Mouse (Mus musculus): Measurements from ENCODE around the gene Hist1h2ab. TPM values are rescaled to one million over a fixed set of nuclear protein-coding genes. Genes with fewer than 3 reads are reported as not detected.

The Hist1h2ab gene
- polyA plus RNA-seq, 1 experiment from 2014 or later, result 49.5 TPM

- no peak for DNase-seq (ENCODE audit: extremely low spot score, low spot score)
- Histone ChIP-seq H3K9me3 (no peaks in the 10 kb centered on the region), H3K4me3 (no peak overlapping the region), H3K27ac (no peak overlapping the region), H3K27me3 (ENCODE audit: poor library complexity, severe bottlenecking) (no peaks in the 10 kb centered on the region), H3K4me1 (0 out of 2 replicates have a peak, but pooled peaks cover 3% of the 10 kb centered on the region), H3K36me3 (replicated peaks) (no peaks in the 10 kb centered on the region)
- WGBS, result 95% methylated on average over 7 of the region's 7 CpGs
These were observed 27.4 kb downstream of the Hist1h2ab start for GRCm38 (mm10) chr13:23778339-23778738.

DNA sequence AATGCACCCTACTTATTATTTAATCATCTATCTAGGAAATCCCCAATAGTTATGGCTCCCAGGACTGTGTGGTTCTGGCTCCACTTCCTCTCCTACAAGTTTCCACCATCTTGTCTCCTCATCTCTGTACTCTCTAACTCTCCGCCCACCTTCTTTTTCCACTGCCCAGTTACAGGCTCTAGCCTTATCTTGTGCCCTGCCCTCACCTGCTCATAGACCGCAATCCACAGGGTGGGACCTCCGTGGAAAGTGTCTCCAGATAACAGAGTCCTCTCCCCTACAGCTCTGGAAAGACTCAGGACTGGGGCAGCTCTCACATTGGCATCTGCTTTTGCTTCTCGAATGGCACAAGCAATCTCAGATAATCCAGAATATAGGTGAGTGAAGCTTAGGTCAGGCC, 28.1 kb downstream of the Hist1h2ab start:
- H3K36me3 ChIP-seq (replicated peaks), result no peaks in the 10 kb centered on the region
- no peaks in the 10 kb centered on the region for H3K9me3 ChIP-seq
- 0 out of 2 replicates have a peak, but pooled peaks cover 3% of the 10 kb centered on the region for H3K4me1 ChIP-seq
- DNase-seq (ENCODE audit: extremely low spot score, low spot score), result no peak
- H3K27ac ChIP-seq, result no peak overlapping the region
- H3K4me3 ChIP-seq, result no peak overlapping the region
- 86% methylated on average over 4 of the region's 4 CpGs for WGBS
- no peaks in the 10 kb centered on the region for H3K27me3 ChIP-seq (ENCODE audit: poor library complexity, severe bottlenecking)

DNA sequence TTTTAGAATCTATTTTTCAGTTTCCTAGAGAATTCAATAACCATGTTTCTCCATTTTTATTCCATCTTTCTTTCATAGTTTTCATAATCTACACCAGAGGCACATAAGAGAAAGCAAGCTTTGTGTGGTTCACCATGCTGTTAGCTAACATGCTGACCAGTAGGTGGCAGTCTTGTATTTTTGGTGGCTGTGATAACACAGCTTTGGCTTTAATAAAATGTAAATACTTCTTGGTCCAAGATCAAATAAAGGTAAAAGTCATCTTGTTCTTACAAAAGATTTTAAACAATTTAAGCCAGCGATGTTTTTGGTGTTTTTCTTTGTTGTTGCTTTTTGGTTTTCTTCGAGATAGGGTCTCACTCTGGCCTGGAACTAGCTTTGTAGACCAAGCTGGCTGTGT, 41.6 kb downstream of the Hist1h2ab start:
- no peak for DNase-seq (ENCODE audit: extremely low spot score, low spot score)
- H3K9me3 ChIP-seq, result no peaks in the 10 kb centered on the region
- H3K27ac ChIP-seq, result no peak overlapping the region
- H3K4me1 ChIP-seq, result no peaks in the 10 kb centered on the region
- WGBS, result 43% methylated on average over 2 of the region's 2 CpGs
- no peaks in the 10 kb centered on the region for H3K36me3 ChIP-seq (replicated peaks)
- H3K27me3 ChIP-seq (ENCODE audit: poor library complexity, severe bottlenecking), result no peaks in the 10 kb centered on the region
- no peak overlapping the region for H3K4me3 ChIP-seq

DNA sequence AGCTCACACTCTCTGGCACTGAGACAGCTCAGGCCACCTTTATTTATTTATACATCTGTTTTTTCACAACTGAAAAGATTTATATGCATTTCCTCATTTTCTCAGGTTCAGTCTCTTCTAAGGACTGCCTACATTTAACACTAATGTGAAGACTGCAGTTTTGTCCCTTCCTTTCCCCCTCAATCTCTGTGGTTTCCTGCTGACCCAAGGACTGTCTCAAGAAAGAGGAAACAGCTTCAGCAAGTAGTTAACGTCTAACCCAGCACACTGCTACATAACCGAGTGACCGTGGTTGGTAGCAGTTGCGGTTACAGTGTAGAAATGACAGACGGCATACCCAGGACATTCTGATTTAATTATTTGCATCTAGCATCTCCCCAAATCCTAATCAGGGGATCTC, 48.5 kb downstream of the Hist1h2ab start:
- Histone ChIP-seq H3K4me3 (no peak overlapping the region), H3K4me1 (0 out of 2 replicates have a peak, but pooled peaks cover 5% of the 10 kb centered on the region), H3K27me3 (ENCODE audit: poor library complexity, severe bottlenecking) (no peaks in the 10 kb centered on the region), H3K9me3 (no peaks in the 10 kb centered on the region), H3K27ac (no peak overlapping the region), H3K36me3 (replicated peaks) (no peaks in the 10 kb centered on the region)
- 87% methylated on average over 5 of the region's 5 CpGs for WGBS
- DNase-seq (ENCODE audit: extremely low spot score, low spot score), result no peak

Small RNAs within 50 kb of the gene (microRNA-seq; reads per million reads assigned to microRNA genes)
- gene Gm44314 (not detected), gene Gm44484 (not detected)

Other genes starting within 250 kb of the Hist1h2ab start
- gene Hist1h4h, start 220.1 kb upstream of the Hist1h2ab start, polyA plus RNA-seq (2016; fragmentation: Nextera tagmentation; extraction: Ambion mirVana), result 3.8 and 4.0 TPM in 2 replicates
- gene Hist1h2af, start 217.2 kb upstream of the Hist1h2ab start, polyA plus RNA-seq (2016; fragmentation: Nextera tagmentation; extraction: Ambion mirVana), result 6.7 and 9.5 TPM in 2 replicates
- 6.3 and 8.1 TPM in 2 replicates for gene Hist1h3g, start 215.7 kb upstream of the Hist1h2ab start, polyA plus RNA-seq (2016; fragmentation: Nextera tagmentation; extraction: Ambion mirVana)
- gene Hist1h2bh, start 207.7 kb upstream of the Hist1h2ab start, polyA plus RNA-seq (2016; fragmentation: Nextera tagmentation; extraction: Ambion mirVana), result 0.74 and 0.79 TPM in 2 replicates
- 1.00 and 1.7 TPM in 2 replicates for gene Hist1h3f, start 207.1 kb upstream of the Hist1h2ab start, polyA plus RNA-seq (2016; fragmentation: Nextera tagmentation; extraction: Ambion mirVana)
- 0.53 and 0.60 TPM in 2 replicates for gene Hist1h4f, start 199.5 kb upstream of the Hist1h2ab start, polyA plus RNA-seq (2016; fragmentation: Nextera tagmentation; extraction: Ambion mirVana)
- gene Hist1h1d, start 197.9 kb upstream of the Hist1h2ab start, polyA plus RNA-seq (2016; fragmentation: Nextera tagmentation; extraction: Ambion mirVana), result 0.58 and 0.60 TPM in 2 replicates
- gene Hist1h3e, start 188.8 kb upstream of the Hist1h2ab start, polyA plus RNA-seq (2016; fragmentation: Nextera tagmentation; extraction: Ambion mirVana), result 6.1 and 6.7 TPM in 2 replicates
- gene Hist1h2ae, start 179.9 kb upstream of the Hist1h2ab start, polyA plus RNA-seq (2016; fragmentation: Nextera tagmentation; extraction: Ambion mirVana), result 102 and 105 TPM in 2 replicates
- 6.4 and 6.7 TPM in 2 replicates for gene Hist1h2bg, start 179.7 kb upstream of the Hist1h2ab start, polyA plus RNA-seq (2016; fragmentation: Nextera tagmentation; extraction: Ambion mirVana)
- gene Hist1h2bf, start 176.9 kb upstream of the Hist1h2ab start, polyA plus RNA-seq (2016; fragmentation: Nextera tagmentation; extraction: Ambion mirVana), result 5.8 and 6.9 TPM in 2 replicates
- gene Hist1h2ad, start 176.7 kb upstream of the Hist1h2ab start, polyA plus RNA-seq (2016; fragmentation: Nextera tagmentation; extraction: Ambion mirVana), result 1.5 TPM in 2 replicates
- gene Hist1h3d, start 175.4 kb upstream of the Hist1h2ab start, polyA plus RNA-seq (2016; fragmentation: Nextera tagmentation; extraction: Ambion mirVana), result 7.1 and 7.2 TPM in 2 replicates
- 112 and 119 TPM in 2 replicates for gene Hist1h4d, start 169.5 kb upstream of the Hist1h2ab start, polyA plus RNA-seq (2016; fragmentation: Nextera tagmentation; extraction: Ambion mirVana)
- gene Hist1h2be, start 130.0 kb upstream of the Hist1h2ab start, polyA plus RNA-seq (2016; fragmentation: Nextera tagmentation; extraction: Ambion mirVana), result 3.2 and 3.6 TPM in 2 replicates
- 19.8 and 21.4 TPM in 2 replicates for gene Hist1h1e, start 128.6 kb upstream of the Hist1h2ab start, polyA plus RNA-seq (2016; fragmentation: Nextera tagmentation; extraction: Ambion mirVana)
- 1.00 and 1.1 TPM in 2 replicates for gene Hist1h2ac, start 67.2 kb upstream of the Hist1h2ab start, polyA plus RNA-seq (2016; fragmentation: Nextera tagmentation; extraction: Ambion mirVana)
- gene Hist1h2bc, start 66.9 kb upstream of the Hist1h2ab start, polyA plus RNA-seq (2016; fragmentation: Nextera tagmentation; extraction: Ambion mirVana), result 17.2 and 19.3 TPM in 2 replicates
- gene Hist1h1t, start 55.3 kb upstream of the Hist1h2ab start, polyA plus RNA-seq (2016; fragmentation: Nextera tagmentation; extraction: Ambion mirVana), result not detected in 2 replicates
- gene Hist1h4c, start 52.7 kb upstream of the Hist1h2ab start, polyA plus RNA-seq (2016; fragmentation: Nextera tagmentation; extraction: Ambion mirVana), result 4.5 and 5.9 TPM in 2 replicates
- gene Hfe, start 40.3 kb upstream of the Hist1h2ab start, polyA plus RNA-seq (2016; fragmentation: Nextera tagmentation; extraction: Ambion mirVana), result 1.3 and 1.5 TPM in 2 replicates
- 9.4 and 10.7 TPM in 2 replicates for gene Hist1h1c, start 12.3 kb upstream of the Hist1h2ab start, polyA plus RNA-seq (2016; fragmentation: Nextera tagmentation; extraction: Ambion mirVana)
- gene Hist1h3c, start 5.5 kb upstream of the Hist1h2ab start, polyA plus RNA-seq (2016; fragmentation: Nextera tagmentation; extraction: Ambion mirVana), result 7.7 and 9.0 TPM in 2 replicates
- gene Hist1h2bb, start 4.4 kb upstream of the Hist1h2ab start, polyA plus RNA-seq (2016; fragmentation: Nextera tagmentation; extraction: Ambion mirVana), result 2.3 and 2.7 TPM in 2 replicates
- 9.1 and 9.5 TPM in 2 replicates for gene Hist1h3b, start 1.1 kb downstream of the Hist1h2ab start, polyA plus RNA-seq (2016; fragmentation: Nextera tagmentation; extraction: Ambion mirVana)
- gene Hist1h4b, start 5.9 kb downstream of the Hist1h2ab start, polyA plus RNA-seq (2016; fragmentation: Nextera tagmentation; extraction: Ambion mirVana), result 2.5 and 4.5 TPM in 2 replicates
- gene Hist1h4a, start 10.1 kb downstream of the Hist1h2ab start, polyA plus RNA-seq (2016; fragmentation: Nextera tagmentation; extraction: Ambion mirVana), result 0.69 TPM in 1 of 2 replicates, not detected in the other
- 2.2 and 3.6 TPM in 2 replicates for gene Hist1h3a, start 11.3 kb downstream of the Hist1h2ab start, polyA plus RNA-seq (2016; fragmentation: Nextera tagmentation; extraction: Ambion mirVana)
- gene Hist1h1a, start 12.5 kb downstream of the Hist1h2ab start, polyA plus RNA-seq (2016; fragmentation: Nextera tagmentation; extraction: Ambion mirVana), result 2.6 and 3.3 TPM in 2 replicates
- 0.10 and 0.12 TPM in 2 replicates for gene Trim38, start 18.8 kb downstream of the Hist1h2ab start, polyA plus RNA-seq (2016; fragmentation: Nextera tagmentation; extraction: Ambion mirVana)
- gene Slc17a2, start 55.9 kb downstream of the Hist1h2ab start, polyA plus RNA-seq (2016; fragmentation: Nextera tagmentation; extraction: Ambion mirVana), result not detected in 2 replicates
- gene Slc17a3, start 88.3 kb downstream of the Hist1h2ab start, polyA plus RNA-seq (2016; fragmentation: Nextera tagmentation; extraction: Ambion mirVana), result not detected in 2 replicates
- not detected in 2 replicates for gene Slc17a1, start 116.6 kb downstream of the Hist1h2ab start, polyA plus RNA-seq (2016; fragmentation: Nextera tagmentation; extraction: Ambion mirVana)
- not detected in 2 replicates for gene Slc17a4, start 163.9 kb downstream of the Hist1h2ab start, polyA plus RNA-seq (2016; fragmentation: Nextera tagmentation; extraction: Ambion mirVana)
- gene Hist1h2ba, start 183.0 kb downstream of the Hist1h2ab start, polyA plus RNA-seq (2016; fragmentation: Nextera tagmentation; extraction: Ambion mirVana), result not detected in 2 replicates
- not detected in 2 replicates for gene Hist1h2aa, start 183.3 kb downstream of the Hist1h2ab start, polyA plus RNA-seq (2016; fragmentation: Nextera tagmentation; extraction: Ambion mirVana)
- gene Scgn, start 240.1 kb downstream of the Hist1h2ab start, polyA plus RNA-seq (2016; fragmentation: Nextera tagmentation; extraction: Ambion mirVana), result 0.21 TPM in 1 of 2 replicates, not detected in the other